Mouse (Mus musculus) megakaryocyte progenitor cell, adult 5-6 weeks (primary cell): Measurements from ENCODE around the gene Gm20388. TPM values are rescaled to one million over a fixed set of nuclear protein-coding genes. Genes with fewer than 3 reads are reported as not detected.

ENCODE experiments used
- ATAC-seq: replicated peaks from 2 replicates; pipeline ENCODE4 v1.8.0; 2016; ENCODE audit warnings: mild to moderate bottlenecking, moderate TSS enrichment, inconsistent platforms; ENCODE audit not compliant: poor library complexity
- total RNA-seq, 2 experiments: library from RNA; stranded (forward) in 1 of 2; stranded (reverse) in 1 of 2; fragments of 157-497, 149-512 nt in 1 of 2; fragments of 200-1000 nt in 1 of 2; gene quantifications; 2 replicates each; pipeline versions ENCODE4 v1.2.3 to v1.2.4; 2015 to 2017

Gm20388 gene
- total RNA-seq, 2 experiments from 2014 or later = 18.6 TPM; not detected in 1

DNA sequence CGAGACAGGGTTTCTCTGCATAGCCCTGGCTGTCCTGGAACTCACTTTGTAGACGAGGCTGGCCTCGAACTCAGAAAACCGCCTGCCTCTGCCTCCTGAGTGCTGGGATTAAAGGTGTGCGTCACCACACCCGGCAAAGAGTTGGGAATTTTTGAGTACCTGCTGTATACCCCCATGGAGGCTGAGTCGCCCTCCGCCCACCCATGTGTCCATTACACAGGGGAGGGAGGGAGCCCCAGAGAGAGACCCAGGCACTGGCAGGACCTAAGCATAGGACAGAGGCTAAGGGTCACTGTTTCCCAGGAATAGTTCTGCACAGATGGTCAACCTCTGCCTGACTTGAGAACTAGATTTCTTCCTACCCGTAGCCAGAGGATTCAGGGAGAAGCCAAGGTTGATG, 596.6 kb downstream of the Gm20388 start:
- ATAC-seq = no peak

DNA sequence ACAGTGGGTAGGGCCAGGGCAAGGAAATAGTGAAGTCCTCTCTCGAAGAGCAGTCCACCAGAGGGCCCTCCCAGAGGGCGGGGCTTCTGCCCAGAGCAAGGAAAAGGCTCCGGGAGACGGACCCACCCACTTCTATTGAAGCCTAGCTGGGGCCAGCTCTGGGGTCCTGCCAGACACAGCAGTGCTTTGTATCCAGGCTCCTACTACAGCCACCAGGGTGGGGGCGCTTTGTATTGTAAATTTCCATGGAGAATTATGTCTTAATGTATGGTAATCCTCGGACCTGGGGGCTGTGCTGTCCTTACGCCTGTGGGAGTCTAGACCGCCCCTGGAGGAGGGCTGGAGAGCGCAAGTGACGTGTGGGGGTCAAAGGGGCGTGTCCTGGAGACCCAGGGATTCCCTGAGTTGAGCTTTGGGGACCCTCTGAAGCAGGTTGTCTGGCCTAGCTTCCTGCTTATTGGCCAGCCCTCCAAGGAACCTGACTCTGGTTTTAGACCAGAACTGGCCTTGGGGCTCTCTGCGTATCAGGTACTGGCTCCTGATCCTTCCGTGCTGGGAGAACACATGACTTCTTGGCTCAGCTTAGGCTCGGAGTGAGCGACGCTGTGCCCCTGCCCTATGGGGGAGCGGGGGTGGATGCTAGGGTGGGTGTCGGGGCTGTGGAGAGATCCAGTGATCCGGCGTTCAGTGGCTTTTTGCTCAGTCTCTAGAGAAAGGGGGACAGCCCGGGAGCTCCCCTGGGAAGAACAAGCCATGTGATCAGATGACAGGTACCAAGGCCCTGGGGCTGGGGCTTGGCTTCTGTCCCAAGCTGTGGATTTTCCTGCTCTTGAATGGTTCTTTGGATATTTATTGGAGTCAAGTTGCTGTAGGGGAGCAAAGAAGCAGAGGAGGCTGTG, 598.7 kb downstream of the Gm20388 start:
- ATAC-seq = peak; percentile 18; the same call in 1 of the 2 replicates

DNA sequence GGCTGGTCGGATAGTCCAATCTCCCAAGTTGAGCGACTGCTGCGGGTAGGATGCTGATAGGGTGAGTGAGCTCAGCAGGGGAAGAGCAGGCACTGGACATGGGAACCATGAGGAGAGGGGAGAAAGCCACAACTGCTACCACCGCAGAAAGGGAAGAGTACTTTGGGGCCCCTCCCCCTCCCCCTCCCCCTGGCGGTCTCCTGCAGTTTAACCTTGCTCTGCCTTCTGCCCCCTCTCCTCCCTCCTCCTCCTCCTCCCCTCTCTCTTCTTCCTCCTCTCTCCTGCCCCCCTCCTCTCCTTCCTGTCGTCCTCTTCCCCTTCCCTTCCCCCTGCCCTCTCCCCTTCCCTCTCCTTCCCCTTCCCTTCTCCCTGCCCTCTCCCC, 599.4 kb downstream of the Gm20388 start:
- ATAC-seq = peak; percentile 53

GRCm38 (mm10) chr8:120510863-120511457, 600.3 kb downstream of the Gm20388 start:
- ATAC-seq = no peak; the same call in 1 of the 2 replicates

- no peak for ATAC-seq
Measured at GRCm38 (mm10) chr8:120511737-120512136, 601.1 kb downstream of the Gm20388 start.

GRCm38 (mm10) chr8:120512326-120512725, 601.7 kb downstream of the Gm20388 start:
- ATAC-seq = no peak

DNA sequence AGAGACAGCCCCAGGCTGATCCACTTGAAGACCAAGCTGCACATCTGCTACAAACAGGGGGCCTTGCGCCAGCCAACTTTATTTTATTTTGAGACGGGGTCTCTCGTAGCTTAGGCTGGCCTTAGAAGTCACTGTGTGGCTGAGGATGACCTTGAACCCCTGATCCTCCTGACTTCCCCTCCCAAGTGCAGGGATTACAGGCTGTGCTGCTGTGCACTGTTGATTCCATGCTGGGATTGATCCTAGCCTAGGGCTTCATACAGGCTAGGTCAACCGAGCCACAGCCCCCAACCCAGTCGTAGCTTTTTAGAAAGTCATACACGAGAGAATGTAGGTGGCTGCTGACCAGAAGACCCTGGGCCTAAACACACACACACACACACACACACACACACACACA, 602.5 kb downstream of the Gm20388 start:
- ATAC-seq = no peak

GRCm38 (mm10) chr8:120513638-120514461, 603.2 kb downstream of the Gm20388 start:
- no peak for ATAC-seq

DNA sequence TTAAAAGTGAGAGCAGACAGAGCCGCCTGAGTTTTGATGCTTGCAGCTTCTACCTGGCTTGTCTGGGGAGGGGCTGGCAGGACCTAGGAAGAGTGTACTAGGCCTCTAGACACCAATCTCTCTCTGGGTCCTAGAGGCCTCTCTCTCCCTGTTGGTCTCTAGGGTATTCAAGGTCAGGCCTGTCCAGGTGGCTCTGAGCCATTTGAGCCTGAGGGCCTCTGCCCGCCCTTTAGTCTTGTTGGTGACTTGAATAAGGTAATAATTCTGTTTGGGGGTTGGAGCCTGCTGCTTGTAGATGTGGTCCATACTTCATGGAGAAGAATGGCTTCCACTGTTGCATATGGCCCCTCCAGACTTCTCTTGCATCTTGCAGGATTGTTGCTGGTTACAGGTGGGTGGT, 604.6 kb downstream of the Gm20388 start:
- no peak for ATAC-seq

DNA sequence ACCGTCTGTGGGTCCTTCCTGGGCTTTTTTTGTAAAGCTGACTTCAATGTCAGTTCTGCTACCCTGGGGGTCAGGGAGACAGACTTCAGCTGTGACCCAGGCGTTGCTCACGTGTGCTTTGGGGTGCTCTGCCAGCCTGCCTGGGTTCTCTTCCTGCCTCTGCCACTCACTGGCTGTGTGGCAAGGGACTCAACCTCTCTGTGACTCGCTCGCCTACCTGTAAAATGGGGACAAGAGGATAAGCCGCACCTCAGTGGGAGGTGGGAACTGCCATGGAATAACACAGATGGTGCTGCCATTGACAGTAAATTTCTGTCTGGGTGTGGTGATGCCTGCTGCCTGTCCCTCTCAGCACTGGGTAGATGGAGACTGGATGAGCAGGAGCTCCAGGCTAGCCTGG, 605.0 kb downstream of the Gm20388 start:
- no peak for ATAC-seq

DNA sequence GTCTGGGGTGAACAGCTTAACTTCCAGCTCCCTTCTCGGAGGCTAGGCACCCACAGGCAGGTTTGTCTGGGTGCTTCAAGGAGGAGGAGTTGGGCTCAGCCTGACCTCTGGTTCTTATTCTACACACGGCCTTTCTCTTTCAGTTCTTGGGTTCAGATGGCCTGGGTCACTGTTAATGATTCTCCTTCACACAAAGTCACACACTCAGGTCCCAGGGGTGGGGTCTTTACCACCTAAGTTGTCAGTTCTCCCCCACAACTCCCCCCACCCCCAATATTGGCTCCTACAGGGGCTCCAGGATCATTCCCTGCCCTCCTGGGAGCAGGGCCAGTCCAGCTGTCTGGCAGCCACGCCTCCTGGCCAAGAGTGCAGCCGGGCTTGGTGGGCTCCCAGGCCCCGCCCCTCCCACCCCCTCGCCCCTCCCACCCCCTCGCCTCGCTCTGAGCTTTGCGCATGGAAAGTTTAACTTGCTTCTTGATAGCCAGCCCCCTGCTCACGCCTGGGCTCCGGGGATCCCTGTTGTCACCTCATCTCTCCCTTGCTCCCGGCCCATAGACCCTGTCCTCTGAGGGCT, 605.6 kb downstream of the Gm20388 start:
- no peak for ATAC-seq

GRCm38 (mm10) chr8:120517666-120518410, 607.2 kb downstream of the Gm20388 start:
- ATAC-seq = no peak

GRCm38 (mm10) chr8:120518736-120519534, 608.3 kb downstream of the Gm20388 start:
- peak; percentile 40 for ATAC-seq

DNA sequence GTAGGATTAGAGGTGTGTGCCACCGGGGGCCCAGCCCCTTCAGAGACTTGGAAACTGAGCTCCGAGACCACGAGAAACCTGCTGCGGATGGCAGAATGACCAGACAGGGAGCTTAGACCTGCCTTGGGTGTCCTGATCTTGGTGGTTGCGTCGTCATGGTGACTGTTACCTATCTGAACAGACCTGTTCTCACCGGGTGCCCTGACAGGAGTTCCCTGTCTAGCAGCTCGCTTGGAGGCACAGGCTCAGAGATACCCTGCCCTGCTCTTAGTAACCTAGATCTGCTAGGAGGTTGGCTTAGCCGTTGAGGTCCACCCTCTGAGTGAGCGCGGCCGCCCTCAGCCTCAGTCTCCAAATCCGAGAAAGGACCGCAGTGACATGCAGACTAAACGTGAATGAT, 609.6 kb downstream of the Gm20388 start:
- no peak for ATAC-seq

- no peak for ATAC-seq
Measured at GRCm38 (mm10) chr8:120520707-120521590, 610.3 kb downstream of the Gm20388 start.

- no peak for ATAC-seq
Measured at GRCm38 (mm10) chr8:120521591-120521965, 610.9 kb downstream of the Gm20388 start.

DNA sequence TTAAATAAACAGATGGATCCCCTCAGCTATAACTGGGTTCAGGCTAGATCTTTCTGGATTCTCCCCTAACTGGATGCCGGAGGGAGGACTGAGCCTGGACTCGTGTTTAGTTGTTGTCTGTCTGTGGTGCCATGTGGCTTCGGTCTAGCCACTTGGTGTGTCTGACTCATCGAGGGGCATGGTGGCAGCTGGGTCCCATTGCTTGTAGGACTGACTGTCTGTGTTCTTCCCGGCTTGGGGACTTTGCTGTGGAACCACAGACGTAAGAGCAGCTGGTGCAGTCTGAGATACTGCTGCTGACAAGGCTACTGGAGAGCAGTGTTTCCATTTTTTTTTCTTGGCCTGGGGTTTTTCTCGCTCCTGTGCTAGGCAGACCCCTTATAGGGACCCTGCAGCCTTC, 613.0 kb downstream of the Gm20388 start:
- no peak for ATAC-seq

DNA sequence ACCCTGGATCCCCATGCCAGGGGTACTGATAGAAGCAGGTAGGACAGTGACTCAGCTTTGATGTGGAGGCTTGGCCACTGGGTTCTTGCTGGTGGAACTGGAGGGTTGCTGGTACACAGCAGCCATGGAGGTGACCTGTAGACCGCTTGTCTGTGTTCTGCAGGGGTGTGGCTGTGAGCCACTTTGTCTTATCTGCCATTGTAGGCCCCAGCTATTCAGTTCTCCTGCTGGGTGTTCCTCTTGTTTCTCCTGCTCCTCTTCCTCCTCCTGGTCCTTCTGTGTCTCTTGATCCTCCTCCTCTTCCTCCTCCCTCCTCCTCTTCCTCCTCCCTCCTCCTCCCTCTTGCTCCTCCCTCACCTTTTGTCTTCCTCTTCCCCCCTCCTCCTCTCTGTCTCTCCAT, 614.5 kb downstream of the Gm20388 start:
- ATAC-seq = peak; percentile 64

- no peak for ATAC-seq
Measured at GRCm38 (mm10) chr8:120525832-120526231, 615.2 kb downstream of the Gm20388 start.
